Mouse (Mus musculus): ENCODE data around the gene 4931406P16Rik. TPM values are rescaled to one million over a fixed set of nuclear protein-coding genes. Genes with fewer than 3 reads are reported as not detected.

The 4931406P16Rik gene
- polyA plus RNA-seq, 1 experiment = not detected

- TF ChIP-seq POLR2A (IDR thresholded peaks at IDR 0.05; ENCODE audit: insufficient read depth, low read depth, low read length) = peak; percentile 13; the same call in 1 of the 2 replicates
- no peak for TF ChIP-seq CTCF (IDR thresholded peaks at IDR 0.05; ENCODE audit: insufficient read depth, low read depth, low read length)
- WGBS = 0% methylated on average over 19 of the region's 19 CpGs
- Histone ChIP-seq H3K27ac (ENCODE audit: insufficient read depth, low read depth, low read length) (peak overlapping the region; percentile 91), H3K4me1 (ENCODE audit: control insufficient read depth, insufficient read depth, low read length) (peaks cover 30% of the 10 kb centered on the region), H3K4me3 (ENCODE audit: insufficient read depth, low read depth, low read length) (peak overlapping the region; percentile 92)
These were observed 83.7 kb downstream of the 4931406P16Rik start for GRCm38 (mm10) chr7:34229691-34230111.

- 19% methylated on average over 5 of the region's 5 CpGs for WGBS
- peak overlapping the region; percentile 92 for H3K4me3 ChIP-seq (ENCODE audit: insufficient read depth, low read depth, low read length)
- 0 out of 2 replicates have a peak overlapping the region, but pooled peaks have one; percentile 91 for H3K27ac ChIP-seq (ENCODE audit: insufficient read depth, low read depth, low read length)
- TF ChIP-seq POLR2A (IDR thresholded peaks at IDR 0.05; ENCODE audit: insufficient read depth, low read depth, low read length) (no peak), CTCF (IDR thresholded peaks at IDR 0.05; ENCODE audit: insufficient read depth, low read depth, low read length) (no peak)
- peaks cover 30% of the 10 kb centered on the region for H3K4me1 ChIP-seq (ENCODE audit: control insufficient read depth, insufficient read depth, low read length)
These were observed 84.2 kb downstream of the 4931406P16Rik start for GRCm38 (mm10) chr7:34229153-34229552.

GRCm38 (mm10) chr7:34228641-34229040, 84.7 kb downstream of the 4931406P16Rik start:
- Histone ChIP-seq H3K27ac (ENCODE audit: insufficient read depth, low read depth, low read length) (no peak overlapping the region), H3K4me1 (ENCODE audit: control insufficient read depth, insufficient read depth, low read length) (peaks cover 28% of the 10 kb centered on the region), H3K4me3 (ENCODE audit: insufficient read depth, low read depth, low read length) (peak overlapping the region; percentile 92)
- 21% methylated on average over 7 of the region's 9 CpGs for WGBS
- TF ChIP-seq POLR2A (IDR thresholded peaks at IDR 0.05; ENCODE audit: insufficient read depth, low read depth, low read length) = no peak
- TF ChIP-seq CTCF (IDR thresholded peaks at IDR 0.05; ENCODE audit: insufficient read depth, low read depth, low read length) = no peak

- Histone ChIP-seq H3K27ac (ENCODE audit: insufficient read depth, low read depth, low read length) (no peak overlapping the region), H3K4me1 (ENCODE audit: control insufficient read depth, insufficient read depth, low read length) (peaks cover 26% of the 10 kb centered on the region), H3K4me3 (ENCODE audit: insufficient read depth, low read depth, low read length) (no peak overlapping the region)
- 91% methylated on average over 12 of the region's 12 CpGs for whole genome bisulfite sequencing
- TF ChIP-seq POLR2A (IDR thresholded peaks at IDR 0.05; ENCODE audit: insufficient read depth, low read depth, low read length) (no peak), CTCF (IDR thresholded peaks at IDR 0.05; ENCODE audit: insufficient read depth, low read depth, low read length) (no peak)
These were observed 86.5 kb downstream of the 4931406P16Rik start for GRCm38 (mm10) chr7:34226846-34227245.

- 50% methylated on average over 8 of the region's 8 CpGs for WGBS
- Histone ChIP-seq H3K4me3 (ENCODE audit: insufficient read depth, low read depth, low read length) (no peak overlapping the region), H3K4me1 (ENCODE audit: control insufficient read depth, insufficient read depth, low read length) (peaks cover 29% of the 10 kb centered on the region), H3K27ac (ENCODE audit: insufficient read depth, low read depth, low read length) (no peak overlapping the region)
- TF ChIP-seq POLR2A (IDR thresholded peaks at IDR 0.05; ENCODE audit: insufficient read depth, low read depth, low read length) (no peak), CTCF (IDR thresholded peaks at IDR 0.05; ENCODE audit: insufficient read depth, low read depth, low read length) (no peak)
These were observed 87.3 kb downstream of the 4931406P16Rik start for GRCm38 (mm10) chr7:34226086-34226485.

GRCm38 (mm10) chr7:34224308-34224707, 89.0 kb downstream of the 4931406P16Rik start:
- TF ChIP-seq CTCF (IDR thresholded peaks at IDR 0.05; ENCODE audit: insufficient read depth, low read depth, low read length) (no peak), POLR2A (IDR thresholded peaks at IDR 0.05; ENCODE audit: insufficient read depth, low read depth, low read length) (no peak)
- peaks cover 28% of the 10 kb centered on the region for H3K4me1 ChIP-seq (ENCODE audit: control insufficient read depth, insufficient read depth, low read length)
- 91% methylated on average over 6 of the region's 6 CpGs for WGBS

GRCm38 (mm10) chr7:34222340-34222739, 91.0 kb downstream of the 4931406P16Rik start:
- 91% methylated on average over 10 of the region's 10 CpGs for WGBS
- H3K4me1 ChIP-seq (ENCODE audit: control insufficient read depth, insufficient read depth, low read length) = peaks cover 14% of the 10 kb centered on the region

More at GRCm38 (mm10) chr7:34224308-34224707, 89.0 kb downstream of the 4931406P16Rik start:
- Histone ChIP-seq H3K4me3 (ENCODE audit: insufficient read depth, low read depth, low read length) (no peak overlapping the region), H3K27ac (ENCODE audit: insufficient read depth, low read depth, low read length) (no peak overlapping the region)

GRCm38 (mm10) chr7:34221594-34222250, 91.6 kb downstream of the 4931406P16Rik start:
- Histone ChIP-seq H3K27ac (ENCODE audit: insufficient read depth, low read depth, low read length) (no peak overlapping the region), H3K4me3 (ENCODE audit: insufficient read depth, low read depth, low read length) (no peak overlapping the region), H3K4me1 (ENCODE audit: control insufficient read depth, insufficient read depth, low read length) (peaks cover 8% of the 10 kb centered on the region)
- 85% methylated on average over 9 of the region's 9 CpGs for WGBS
- TF ChIP-seq CTCF (IDR thresholded peaks at IDR 0.05; ENCODE audit: insufficient read depth, low read depth, low read length) = no peak
- no peak for TF ChIP-seq POLR2A (IDR thresholded peaks at IDR 0.05; ENCODE audit: insufficient read depth, low read depth, low read length)

More at GRCm38 (mm10) chr7:34222340-34222739, 91.0 kb downstream of the 4931406P16Rik start:
- no peak for TF ChIP-seq POLR2A (IDR thresholded peaks at IDR 0.05; ENCODE audit: insufficient read depth, low read depth, low read length)
- TF ChIP-seq CTCF (IDR thresholded peaks at IDR 0.05; ENCODE audit: insufficient read depth, low read depth, low read length) = no peak
- Histone ChIP-seq H3K4me3 (ENCODE audit: insufficient read depth, low read depth, low read length) (no peak overlapping the region), H3K27ac (ENCODE audit: insufficient read depth, low read depth, low read length) (no peak overlapping the region)

GRCm38 (mm10) chr7:34218496-34218895, 94.9 kb downstream of the 4931406P16Rik start:
- TF ChIP-seq POLR2A (IDR thresholded peaks at IDR 0.05; ENCODE audit: insufficient read depth, low read depth, low read length) = no peak
- TF ChIP-seq CTCF (IDR thresholded peaks at IDR 0.05; ENCODE audit: insufficient read depth, low read depth, low read length) = no peak
- H3K4me1 ChIP-seq (ENCODE audit: control insufficient read depth, insufficient read depth, low read length) = peaks cover 3% of the 10 kb centered on the region; the same call in 1 of the 2 replicates
- 84% methylated on average over 1 of the region's 1 CpGs for WGBS
- H3K4me3 ChIP-seq (ENCODE audit: insufficient read depth, low read depth, low read length) = no peak overlapping the region
- no peak overlapping the region for H3K27ac ChIP-seq (ENCODE audit: insufficient read depth, low read depth, low read length)
